Comparison of ENCODE assay signal across 9 mouse cellular contexts in genomic region chr1:176223196-176223595, GRCm38 (mm10). TPM values are rescaled to one million over a fixed set of nuclear protein-coding genes. Genes with fewer than 3 reads are reported as not detected.
DNase-seq lines count a peak whose midpoint lies in the region; ATAC-seq and TF ChIP-seq lines count a peak whose summit lies in the region.
"Had no signal": no experiment of that assay in that cellular context is flagged by ENCODE, and none has a peak within 500 bp of the region (broad histone marks: within the 10 kb centered on the region; RNA-seq: fewer than 3 reads in every experiment).

No protein-coding gene starts in this region.

- H3K4me1 ChIP-seq in CH12.LX (ENCODE audit: control insufficient read depth in 1 of 2, insufficient read depth in 2 of 2), result no peaks in the 10 kb centered on the region
- H3K4me1 ChIP-seq in embryonic facial prominence, embryonic 13.5 days, result no peaks in the 10 kb centered on the region
- H3K4me1 ChIP-seq in heart, embryonic 16.5 days (ENCODE audit: control insufficient read depth, insufficient read depth, low read length), result no peaks in the 10 kb centered on the region
- no peaks in the 10 kb centered on the region for H3K4me1 ChIP-seq in liver, embryonic 14.5 days (replicated peaks; ENCODE audit: control insufficient read depth in 2 of 2, insufficient read depth in 2 of 2, low read length in 1 of 2)
- no peaks in the 10 kb centered on the region for H3K4me1 ChIP-seq in olfactory bulb, adult 2 months (ENCODE audit: control insufficient read depth, insufficient read depth, low read length)
- H3K4me1 ChIP-seq: embryonic facial prominence, embryonic 12.5 days had no signal

- 6% methylated on average over 12 of the region's 12 CpGs for WGBS in embryonic facial prominence, embryonic 13.5 days
- WGBS in heart, embryonic 16.5 days, result 6% methylated on average over 12 of the region's 12 CpGs
- WGBS in liver, embryonic 14.5 days (ENCODE audit: insufficient replicate concordance), result 8% methylated on average over 12 of the region's 12 CpGs
- WGBS in olfactory bulb, adult 2 months, result 7% methylated on average over 12 of the region's 12 CpGs

- DNase-seq in CH12.LX (ENCODE audit: extremely low read depth), result peak; percentile 37
- DNase-seq in adrenal gland, postnatal 36 days, result peak; percentile 71 to 77
- peak; percentile 73 for DNase-seq in kidney, postnatal 14 days
- no peak for DNase-seq in liver, embryonic 14.5 days (ENCODE audit: low read depth in 3 of 3, low spot score in 3 of 3)
- peak; percentile 11 for DNase-seq in yolk sac, embryonic 10.5 days (ENCODE audit: low spot score)

- no peaks in the 10 kb centered on the region for H3K79me2 ChIP-seq in CH12.LX (replicated peaks; ENCODE audit: control insufficient read depth, extremely low read depth, insufficient read depth, poor library complexity, severe bottlenecking)

- TF ChIP-seq EP300 in CH12.LX (IDR thresholded peaks at IDR 0.05; ENCODE audit: low read length), result no peak
- TF ChIP-seq EP300 in liver, embryonic 14.5 days (IDR thresholded peaks at IDR 0.05; ENCODE audit: low read depth), result no peak

- H3K4me2 ChIP-seq in CH12.LX (ENCODE audit: insufficient read depth, low read depth, poor library complexity, severe bottlenecking), result peak overlapping the region; percentile 58; the same call in 1 of the 2 replicates
- H3K4me2 ChIP-seq in embryonic facial prominence, embryonic 13.5 days, result peak overlapping the region; percentile 35
- H3K4me2 ChIP-seq in heart, embryonic 16.5 days (ENCODE audit: low read depth, low read length), result peak overlapping the region; percentile 37; the same call in 1 of the 2 replicates
- H3K4me2 ChIP-seq in liver, embryonic 14.5 days (ENCODE audit: low read depth), result no peak overlapping the region
- H3K4me2 ChIP-seq: embryonic facial prominence, embryonic 12.5 days had no signal

- no peaks in the 10 kb centered on the region for H3K27me3 ChIP-seq in CH12.LX (replicated peaks)
- no peaks in the 10 kb centered on the region for H3K27me3 ChIP-seq in embryonic facial prominence, embryonic 13.5 days
- H3K27me3 ChIP-seq in heart, embryonic 16.5 days (ENCODE audit: control insufficient read depth, insufficient read depth, low read length), result no peaks in the 10 kb centered on the region
- H3K27me3 ChIP-seq in liver, embryonic 14.5 days (ENCODE audit: control insufficient read depth, insufficient read depth, low read length), result no peaks in the 10 kb centered on the region
- H3K27me3 ChIP-seq: embryonic facial prominence, embryonic 12.5 days had no signal

- H3K36me3 ChIP-seq in CH12.LX (replicated peaks in 1 of 2; ENCODE audit: control insufficient read depth in 1 of 2, insufficient read depth in 1 of 2, low read length in 1 of 2), result no peaks in the 10 kb centered on the region
- H3K36me3 ChIP-seq in embryonic facial prominence, embryonic 13.5 days, result no peaks in the 10 kb centered on the region
- no peaks in the 10 kb centered on the region for H3K36me3 ChIP-seq in heart, embryonic 16.5 days (ENCODE audit: control insufficient read depth, insufficient read depth)
- no peaks in the 10 kb centered on the region for H3K36me3 ChIP-seq in liver, embryonic 14.5 days (replicated peaks; ENCODE audit: control insufficient read depth, insufficient read depth, low read depth)
- H3K36me3 ChIP-seq: embryonic facial prominence, embryonic 12.5 days had no signal

- peak; percentile 57 to 81; a peak in 3 of 4 replicates for TF ChIP-seq CTCF in CH12.LX (conservative IDR thresholded peaks at IDR 0.05 in 1 of 2, IDR thresholded peaks at IDR 0.05 in 1 of 2; ENCODE audit: low read depth in 2 of 2, low read length in 2 of 2)
- peak; percentile 78 for TF ChIP-seq CTCF in liver, embryonic 14.5 days (IDR thresholded peaks at IDR 0.05; ENCODE audit: low read depth)
- peak; percentile 82 for TF ChIP-seq CTCF in olfactory bulb, adult 2 months (IDR thresholded peaks at IDR 0.05; ENCODE audit: insufficient read depth, low read depth, low read length)

- TF ChIP-seq RAD21 in CH12.LX (IDR thresholded peaks at IDR 0.05; ENCODE audit: low read depth, low read length), result peak; percentile 76

- no peaks in the 10 kb centered on the region for H3K9me3 ChIP-seq in CH12.LX (replicated peaks; ENCODE audit: low read length)
- H3K9me3 ChIP-seq in embryonic facial prominence, embryonic 13.5 days, result no peaks in the 10 kb centered on the region
- no peaks in the 10 kb centered on the region for H3K9me3 ChIP-seq in heart, embryonic 16.5 days (replicated peaks; ENCODE audit: control insufficient read depth, low read length)
- no peaks in the 10 kb centered on the region for H3K9me3 ChIP-seq in liver, embryonic 14.5 days (ENCODE audit: control insufficient read depth, low read length)
- H3K9me3 ChIP-seq: embryonic facial prominence, embryonic 12.5 days had no signal

- ATAC-seq in embryonic facial prominence, embryonic 13.5 days (ENCODE audit: insufficient number of reproducible peaks, insufficient read depth, low FRiP score, low TSS enrichment, low read depth), result no peak
- 0 out of 2 replicates have a peak, but pooled peaks have one; percentile 14 for ATAC-seq in heart, embryonic 16.5 days (replicated peaks; ENCODE audit: extremely low read depth, insufficient read depth, low FRiP score)
- no peak for ATAC-seq in liver, embryonic 14.5 days (ENCODE audit: insufficient read depth)

- dilution Hi-C loops in CH12.LX (cut with MboI; ENCODE audit: extremely low pct_ligation_motif_present, extremely low pct_unique_long_range_greater_than_20kb, low sequenced_read_pairs), result no loop called here

- H3K27ac ChIP-seq in CH12.LX (ENCODE audit: insufficient read depth, low read depth), result no peak overlapping the region
- H3K27ac ChIP-seq in embryonic facial prominence, embryonic 13.5 days, result no peak overlapping the region
- no peak overlapping the region for H3K27ac ChIP-seq in heart, embryonic 16.5 days (ENCODE audit: low read length)
- no peak overlapping the region for H3K27ac ChIP-seq in liver, embryonic 14.5 days
- H3K27ac ChIP-seq in olfactory bulb, adult 2 months (ENCODE audit: insufficient read depth, low read depth, low read length), result no peak overlapping the region
- H3K27ac ChIP-seq: embryonic facial prominence, embryonic 12.5 days had no signal

- no peak for TF ChIP-seq POLR2A in CH12.LX (IDR thresholded peaks at IDR 0.05; ENCODE audit: low read depth, low read length)
- no peak for TF ChIP-seq POLR2A in olfactory bulb, adult 2 months (IDR thresholded peaks at IDR 0.05; ENCODE audit: insufficient read depth, low read depth, low read length)

- in situ Hi-C loops in CH12.LX (cut with MboI; ENCODE audit: low pct_ligation_motif_present, low pct_unique_long_range_greater_than_20kb, low sequenced_read_pairs), result loop anchor here (25.0 kb wide), 1 partner anchor 639 kb away; no protein-coding TSS in a partner anchor

- H3K9ac ChIP-seq in CH12.LX (ENCODE audit: insufficient read depth, low read depth), result no peak overlapping the region
- no peak overlapping the region for H3K9ac ChIP-seq in embryonic facial prominence, embryonic 13.5 days
- no peak overlapping the region for H3K9ac ChIP-seq in heart, embryonic 16.5 days (ENCODE audit: low read length)
- no peak overlapping the region for H3K9ac ChIP-seq in liver, embryonic 14.5 days (replicated peaks)
- H3K9ac ChIP-seq: embryonic facial prominence, embryonic 12.5 days had no signal

- no peak overlapping the region for H3K4me3 ChIP-seq in CH12.LX (replicated peaks in 1 of 3; ENCODE audit: low read depth in 2 of 3, low read length in 2 of 3, poor library complexity in 1 of 3)
- no peak overlapping the region for H3K4me3 ChIP-seq in embryonic facial prominence, embryonic 13.5 days
- no peak overlapping the region for H3K4me3 ChIP-seq in heart, embryonic 16.5 days (ENCODE audit: low read length)
- no peak overlapping the region for H3K4me3 ChIP-seq in liver, embryonic 14.5 days (ENCODE audit: insufficient read depth in 1 of 2, low read depth in 2 of 2, low read length in 2 of 2)
- H3K4me3 ChIP-seq in olfactory bulb, adult 2 months (ENCODE audit: insufficient read depth, low read depth, low read length), result no peak overlapping the region
- H3K4me3 ChIP-seq: embryonic facial prominence, embryonic 12.5 days had no signal

TF ChIP-seq in CH12.LX, 34 proteins besides CTCF, POLR2A, EP300 and RAD21:
- TF ChIP-seq CHD1 (IDR thresholded peaks at IDR 0.05; ENCODE audit: low read depth, low read length) (no peak), SMC3 (IDR thresholded peaks at IDR 0.05; ENCODE audit: low read depth, low read length) (peak; percentile 87), MXI1 (IDR thresholded peaks at IDR 0.05; ENCODE audit: low read depth, low read length) (no peak), USF2 (conservative IDR thresholded peaks at IDR 0.05; ENCODE audit: low read depth, low read length) (no peak), MEF2A (IDR thresholded peaks at IDR 0.05; ENCODE audit: borderline replicate concordance, low read depth, low read length) (no peak), ZC3H11A (IDR thresholded peaks at IDR 0.05; ENCODE audit: low read depth, low read length) (peak; percentile 32; the same call in 1 of the 2 replicates), HCFC1 (IDR thresholded peaks at IDR 0.05; ENCODE audit: low read depth, low read length) (no peak), JUN (IDR thresholded peaks at IDR 0.05; ENCODE audit: insufficient read depth, low read depth, low read length) (no peak), IRF4 (IDR thresholded peaks at IDR 0.05; ENCODE audit: low read depth, low read length) (no peak)

RNA-seq across cellular contexts. Expression of gene Pld5, which starts 51.9 kb away (rescaled TPM):
- not detected in 2 replicates for total RNA-seq in CH12.LX (2012; rRNA removed)
- total RNA-seq in CH12.LX (2014; rRNA removed), result not detected in 2 replicates
- polyA plus RNA-seq in CH12.LX (2012; ENCODE audit: insufficient read length, low read depth), result not detected in 2 replicates
- total RNA-seq in adrenal gland, postnatal 36 days (2021), result under 1 TPM; 0.59 to 0.66 TPM
- 0.49 and 0.66 TPM in 2 replicates for polyA plus RNA-seq in embryonic facial prominence, embryonic 13.5 days (2015; fragmentation: Nextera tagmentation; extraction: Ambion mirVana)
- 0.54 and 0.59 TPM in 2 replicates for polyA plus RNA-seq in heart, embryonic 16.5 days (2015; fragmentation: Nextera tagmentation; extraction: Ambion mirVana)
- 0.01 and 0.02 TPM in 2 replicates for polyA plus RNA-seq in liver, embryonic 14.5 days (2012; rRNA removed)
- not detected in 2 replicates for polyA plus RNA-seq in liver, embryonic 14.5 days (2014; fragmentation: Nextera tagmentation; extraction: Ambion mirVana)
- not detected in 2 replicates for polyA plus RNA-seq in olfactory bulb, adult 2 months (2012; ENCODE audit: insufficient read depth, insufficient read length, low replicate concordance, missing spikeins)

Comparison
In these comparisons a context has a peak if more than half of its experiments do, and no peak if none do; other contexts are left out.
1. DNase-seq: peak in CH12.LX (single experiment), adrenal gland, postnatal 36 days (2 of 2), kidney, postnatal 14 days (single experiment) and yolk sac, embryonic 10.5 days (single experiment); none in liver, embryonic 14.5 days (0 of 3).
2. Peak in every context shown above with its lines, with median percentiles within 50 percentile points of each other: CTCF ChIP-seq.